Comparison of ENCODE assay signal across 12 mouse cellular contexts in the genomic region with DNA sequence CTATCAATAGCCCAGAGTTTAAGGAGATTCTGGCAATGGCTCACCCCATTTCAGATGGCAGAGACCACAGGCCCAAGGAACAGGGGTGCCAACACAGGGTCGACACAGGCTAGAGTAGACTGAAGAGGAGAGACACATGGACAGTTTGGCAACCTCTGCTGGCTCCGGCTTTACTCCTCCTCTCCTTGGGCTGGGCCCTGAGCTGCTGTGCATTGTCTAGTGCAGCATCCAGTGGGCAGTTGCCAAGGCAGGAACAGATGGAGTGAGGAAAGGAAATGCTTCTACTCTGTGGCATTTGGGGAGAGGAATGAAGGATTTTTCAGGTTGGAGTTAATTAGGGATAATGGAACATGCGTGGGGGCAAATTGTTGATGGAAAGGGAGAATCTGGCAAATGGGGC.
A peak's percentile ranks its signal among the peaks of the same experiment; 100 is the strongest.
DNase-seq lines count a peak whose midpoint lies in the region; ATAC-seq lines count a peak whose summit lies in the region.
"Had no signal": no experiment of that assay in that cellular context is flagged by ENCODE, and none has a peak within 500 bp of the region (broad histone marks: within the 10 kb centered on the region; RNA-seq: fewer than 3 reads in every experiment).

No protein-coding gene starts in this region.

- H3K27me3 ChIP-seq in hindbrain, embryonic 16.5 days (replicated peaks; ENCODE audit: control insufficient read depth, insufficient read depth, low read length) = no peaks in the 10 kb centered on the region
- no peaks in the 10 kb centered on the region for H3K27me3 ChIP-seq in hindbrain, embryonic 14.5 days (ENCODE audit: control insufficient read depth, insufficient read depth, low read length)
- H3K27me3 ChIP-seq: forebrain, embryonic 13.5 days had no signal

- 53% methylated on average over 3 of the region's 3 CpGs for WGBS in hindbrain, embryonic 16.5 days
- 52% methylated on average over 3 of the region's 3 CpGs for WGBS in hindbrain, embryonic 14.5 days

- H3K9me3 ChIP-seq in hindbrain, embryonic 16.5 days (ENCODE audit: control insufficient read depth, low read length) = no peaks in the 10 kb centered on the region
- no peaks in the 10 kb centered on the region for H3K9me3 ChIP-seq in hindbrain, embryonic 14.5 days (ENCODE audit: control insufficient read depth, low read length)
- H3K9me3 ChIP-seq: forebrain, embryonic 13.5 days had no signal

- H3K4me1 ChIP-seq in hindbrain, embryonic 16.5 days (ENCODE audit: control insufficient read depth, insufficient read depth, low read depth, low read length) = no peaks in the 10 kb centered on the region
- no peaks in the 10 kb centered on the region for H3K4me1 ChIP-seq in hindbrain, embryonic 14.5 days (replicated peaks; ENCODE audit: control insufficient read depth, insufficient read depth, low read length)

- peak; percentile 56; the same call in 1 of the 2 replicates for ATAC-seq in hindbrain, embryonic 16.5 days
- ATAC-seq in hindbrain, embryonic 14.5 days (ENCODE audit: low FRiP score) = no peak
- no peak for ATAC-seq in inflammation-experienced regulatory T-cells, adult 6 months
- ATAC-seq: forebrain, embryonic 13.5 days; Patski had no signal

- H3K4me2 ChIP-seq in hindbrain, embryonic 16.5 days (ENCODE audit: low read length) = no peak overlapping the region
- no peak overlapping the region for H3K4me2 ChIP-seq in hindbrain, embryonic 14.5 days (replicated peaks)
- H3K4me2 ChIP-seq: forebrain, embryonic 13.5 days had no signal

- H3K36me3 ChIP-seq in hindbrain, embryonic 16.5 days (ENCODE audit: control insufficient read depth, insufficient read depth, low read length) = no peaks in the 10 kb centered on the region
- no peaks in the 10 kb centered on the region for H3K36me3 ChIP-seq in hindbrain, embryonic 14.5 days (replicated peaks; ENCODE audit: control insufficient read depth, insufficient read depth)

- DNase-seq in hindbrain, embryonic 14.5 days (ENCODE audit: low spot score) = no peak
- DNase-seq in ES-CJ7 (ENCODE audit: low read depth, low spot score) = peak; percentile 23
- peak; percentile 24 to 28 for DNase-seq in cerebellum, adult 18-20 months
- peak; percentile 56 to 74 for DNase-seq in layer of hippocampus, postnatal 14 days (ENCODE audit: low spot score in 2 of 2)
- DNase-seq in spleen, postnatal 36 days (ENCODE audit: low spot score in 2 of 2) = no peak
- DNase-seq in embryo, embryonic 10.5 days (ENCODE audit: low spot score) = no peak
- DNase-seq: adrenal gland, postnatal 14 days; gastrocnemius, postnatal 25 days had no signal

- H3K4me3 ChIP-seq in hindbrain, embryonic 16.5 days (ENCODE audit: low read length) = no peak overlapping the region
- no peak overlapping the region for H3K4me3 ChIP-seq in hindbrain, embryonic 14.5 days (replicated peaks; ENCODE audit: low read length)
- H3K4me3 ChIP-seq: forebrain, embryonic 13.5 days had no signal

- no peak overlapping the region for H3K27ac ChIP-seq in hindbrain, embryonic 16.5 days (ENCODE audit: low read depth, low read length)
- H3K27ac ChIP-seq in hindbrain, embryonic 14.5 days = no peak overlapping the region
- H3K27ac ChIP-seq: forebrain, embryonic 13.5 days had no signal

- no peak overlapping the region for H3K9ac ChIP-seq in hindbrain, embryonic 16.5 days (ENCODE audit: low read depth, low read length)
- no peak overlapping the region for H3K9ac ChIP-seq in hindbrain, embryonic 14.5 days
- H3K9ac ChIP-seq: forebrain, embryonic 13.5 days had no signal

Comparison
In these comparisons a context has a peak if more than half of its experiments do, and no peak if none do; other contexts are left out.
1. DNase-seq: peak in ES-CJ7 (single experiment), cerebellum, adult 18-20 months (2 of 2) and layer of hippocampus, postnatal 14 days (2 of 2); none in hindbrain, embryonic 14.5 days (single experiment), spleen, postnatal 36 days (0 of 2) and embryo, embryonic 10.5 days (single experiment).